Mouse (Mus musculus) adrenal gland, postnatal 4 days (tissue): ENCODE results near the gene Six4. TPM values are rescaled to one million over a fixed set of nuclear protein-coding genes. Genes with fewer than 3 reads are reported as not detected.
"Not testable (repeated sequence)": the region's sequence is repeated elsewhere in the genome, so short reads cannot be mapped to it uniquely, and the experiment has no call there.

Experiments
- DNase-seq, 2 experiments: peaks; one replicate each; pipeline ENCODE4 v3.0.0; 2021 to 2022; ENCODE audit warnings: low spot score in 2 of 2, mixed read lengths in 2 of 2
- long read RNA-seq, 2 experiments: library from polyadenylated mRNA; stranded (forward); transcript quantifications; one replicate each; pipeline ENCODE4 v2.0.0; 2021
- total RNA-seq, 2 experiments: library from RNA; stranded (reverse); gene quantifications; 2 replicates each; pipeline ENCODE4 v1.2.3; 2021

The Six4 gene
- 1 to 10 TPM; 2.9 to 3.7 TPM for total RNA-seq
- long read RNA-seq, experiment 1, result 0 reads
- long read RNA-seq, experiment 2, result 0 reads

DNA sequence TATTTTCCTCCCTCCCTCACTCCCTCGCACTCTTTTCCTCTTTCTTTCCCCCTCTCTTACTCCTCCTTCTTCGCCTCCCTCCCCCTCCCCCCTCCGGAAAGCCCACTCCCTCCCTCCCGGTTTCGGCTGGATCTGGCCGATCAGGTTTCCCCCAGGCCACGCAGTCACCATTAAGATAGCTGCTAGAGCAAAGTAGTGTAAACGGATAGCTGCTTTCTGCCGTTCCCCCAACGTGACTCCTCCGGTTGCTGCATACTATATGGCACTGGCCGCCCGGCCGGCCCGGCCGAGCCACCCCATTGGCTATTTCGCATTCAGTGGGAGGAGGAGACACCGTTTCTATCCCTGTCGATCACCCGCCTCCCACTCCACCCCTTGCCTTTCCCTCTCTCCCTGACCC is at the start of gene Six4:
Gene Six4, minus strand, starts transcription at position 261 of the 400 bp plus-strand sequence.
- peak; percentile 46 to 54 for DNase-seq

DNA sequence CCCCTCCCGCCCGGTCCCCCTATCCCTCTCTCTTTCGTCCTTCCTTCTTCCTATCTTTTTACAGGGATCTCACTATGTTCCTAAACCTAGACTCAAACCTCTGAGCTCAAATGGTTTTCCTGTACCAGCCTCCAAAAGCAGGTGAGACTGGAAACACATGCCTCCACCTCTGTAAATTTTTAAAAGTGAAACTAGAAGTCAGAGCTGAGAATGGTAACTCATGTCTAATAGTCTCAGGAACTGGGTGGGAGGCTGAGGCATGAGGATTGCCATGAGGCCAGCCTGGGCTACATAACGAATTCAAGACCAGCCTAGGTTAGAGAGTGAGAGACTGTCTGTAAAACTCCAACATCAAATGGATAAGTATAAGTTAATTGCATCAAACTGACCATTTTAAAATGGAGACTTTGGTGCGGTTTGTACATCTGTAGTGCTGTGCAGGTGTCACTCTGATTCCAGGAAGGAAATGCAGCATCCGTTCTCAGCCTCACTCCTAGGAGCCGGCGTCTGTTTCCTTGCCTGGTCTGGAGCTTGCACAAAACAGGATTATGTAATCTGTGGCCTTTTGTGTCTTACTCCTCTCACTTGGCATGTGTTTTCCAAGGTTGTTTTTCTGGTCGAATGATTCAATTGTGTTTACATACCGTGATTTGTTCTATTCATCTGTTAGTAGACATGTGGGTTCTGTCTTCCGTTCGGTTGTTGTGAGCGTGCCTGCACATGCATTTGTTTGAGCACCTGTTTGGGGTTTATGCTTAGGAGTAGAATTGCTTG is 49.3 kb upstream of the Six4 start:
- DNase-seq, result no peak

DNA sequence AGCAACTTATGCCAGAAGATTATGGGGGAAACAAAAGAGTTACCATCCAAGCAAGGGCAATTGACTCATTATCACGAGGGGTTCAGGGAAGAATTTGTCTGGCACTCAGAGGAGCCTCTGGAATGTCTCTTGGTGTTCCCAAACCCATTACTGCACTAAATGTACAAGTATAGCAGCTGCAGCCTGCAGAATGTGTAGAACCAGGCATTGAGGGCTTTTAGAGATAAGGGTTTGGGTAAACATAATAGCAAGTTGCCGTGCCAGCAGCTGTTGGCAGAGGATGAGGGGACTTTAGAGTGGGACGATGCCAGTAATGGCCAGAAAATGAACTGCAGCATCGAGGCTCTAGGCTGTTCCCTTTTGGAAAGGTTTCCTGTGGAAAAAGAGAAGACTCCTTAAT is 47.1 kb upstream of the Six4 start:
- DNase-seq, result no peak

DNA sequence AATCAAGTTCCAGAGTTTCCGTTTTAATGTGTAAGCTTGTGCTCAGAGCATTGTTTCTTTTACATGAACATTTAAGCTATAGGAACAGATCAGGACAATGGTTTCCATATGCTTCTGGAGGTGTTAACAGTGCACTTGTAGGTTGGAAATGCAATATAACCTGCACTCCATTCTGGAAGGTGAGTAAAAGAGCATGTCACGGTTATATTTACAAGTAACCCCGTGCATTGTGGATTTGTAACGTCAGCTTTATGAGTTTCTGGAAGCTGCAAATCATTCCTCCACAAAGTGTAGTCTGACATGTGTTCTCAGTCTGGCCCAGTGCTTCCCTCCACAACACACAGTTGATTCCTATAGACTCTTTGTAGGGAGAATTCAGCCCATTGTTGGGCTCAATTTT is 40.9 kb upstream of the Six4 start:
- DNase-seq, result no peak

DNA sequence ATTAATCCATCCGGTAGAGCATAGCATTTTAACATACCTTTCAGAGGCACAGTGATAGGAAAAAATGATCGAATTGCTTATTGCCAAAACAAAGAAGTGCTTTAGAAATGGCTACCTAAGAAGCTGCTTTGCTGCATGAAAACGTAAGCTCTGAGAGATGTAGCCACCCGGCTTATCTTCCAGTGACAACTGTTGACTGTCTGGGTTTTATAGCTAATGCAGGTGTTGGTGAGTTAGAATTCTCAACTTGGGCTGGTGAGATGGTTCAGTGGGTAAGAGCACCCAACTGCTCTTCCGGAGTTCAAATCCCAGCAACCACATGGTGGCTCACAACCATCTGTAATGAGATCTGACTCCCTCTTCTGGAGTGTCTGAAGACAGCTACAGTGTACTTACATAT is 37.8 kb upstream of the Six4 start:
- not testable (repeated sequence) for DNase-seq

DNA sequence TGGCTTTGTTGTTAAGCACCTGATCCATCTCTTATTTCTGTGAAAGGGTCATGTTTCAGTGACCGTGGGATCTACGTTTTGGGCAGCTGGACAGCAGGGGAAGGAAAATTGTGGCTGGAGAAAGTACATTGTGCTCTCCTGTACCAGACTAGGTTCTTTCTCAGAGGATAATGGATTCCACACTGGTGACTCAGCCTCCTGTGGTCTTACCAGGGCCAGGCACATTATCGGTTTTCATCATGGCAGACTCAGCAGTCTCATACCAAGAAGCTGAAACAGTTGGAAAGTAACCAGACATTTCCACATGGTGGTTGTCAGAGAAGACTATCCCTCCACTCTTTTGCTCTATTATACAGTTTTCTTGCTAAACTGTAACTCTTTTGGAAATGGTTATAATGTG is 34.0 kb upstream of the Six4 start:
- no peak for DNase-seq

DNA sequence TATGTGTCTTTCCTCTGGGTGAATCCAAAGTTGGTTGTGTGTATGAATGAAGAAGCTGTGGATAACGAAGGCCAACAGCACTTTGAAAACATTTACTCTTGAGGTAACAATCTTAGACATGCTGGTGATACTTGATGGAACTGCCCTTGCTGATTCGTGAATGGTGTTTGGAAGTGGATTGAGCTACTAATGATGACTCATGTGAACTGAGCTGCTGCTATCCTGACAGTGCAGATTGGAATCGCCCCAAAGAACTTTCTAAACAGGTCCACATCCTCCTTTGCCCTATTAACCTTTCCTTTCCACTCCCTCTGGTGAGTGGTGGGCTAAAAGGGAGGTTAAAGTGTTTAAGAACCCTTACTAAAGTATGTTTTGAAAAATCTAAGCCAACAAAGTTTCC is 27.5 kb upstream of the Six4 start:
- DNase-seq, result no peak

DNA sequence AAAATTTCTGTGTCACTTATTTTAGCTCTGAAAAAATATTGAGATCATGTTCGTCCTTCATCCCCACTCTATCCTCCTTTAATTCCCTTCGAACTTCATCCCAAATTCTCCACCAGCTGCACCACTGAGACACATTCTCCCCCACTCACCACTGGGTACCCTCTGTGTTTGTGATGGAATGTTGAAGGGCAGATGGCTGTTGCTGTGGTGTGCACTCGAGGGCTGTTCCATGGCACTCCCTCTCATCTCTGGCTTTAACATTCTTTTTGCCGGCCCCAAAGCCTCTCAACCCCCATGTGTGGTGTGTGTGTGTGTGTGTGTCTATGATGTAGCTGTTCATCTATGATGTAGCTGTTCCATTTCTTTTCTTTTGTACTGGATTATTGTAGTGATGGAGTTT is 12.0 kb upstream of the Six4 start:
- no peak for DNase-seq

DNA sequence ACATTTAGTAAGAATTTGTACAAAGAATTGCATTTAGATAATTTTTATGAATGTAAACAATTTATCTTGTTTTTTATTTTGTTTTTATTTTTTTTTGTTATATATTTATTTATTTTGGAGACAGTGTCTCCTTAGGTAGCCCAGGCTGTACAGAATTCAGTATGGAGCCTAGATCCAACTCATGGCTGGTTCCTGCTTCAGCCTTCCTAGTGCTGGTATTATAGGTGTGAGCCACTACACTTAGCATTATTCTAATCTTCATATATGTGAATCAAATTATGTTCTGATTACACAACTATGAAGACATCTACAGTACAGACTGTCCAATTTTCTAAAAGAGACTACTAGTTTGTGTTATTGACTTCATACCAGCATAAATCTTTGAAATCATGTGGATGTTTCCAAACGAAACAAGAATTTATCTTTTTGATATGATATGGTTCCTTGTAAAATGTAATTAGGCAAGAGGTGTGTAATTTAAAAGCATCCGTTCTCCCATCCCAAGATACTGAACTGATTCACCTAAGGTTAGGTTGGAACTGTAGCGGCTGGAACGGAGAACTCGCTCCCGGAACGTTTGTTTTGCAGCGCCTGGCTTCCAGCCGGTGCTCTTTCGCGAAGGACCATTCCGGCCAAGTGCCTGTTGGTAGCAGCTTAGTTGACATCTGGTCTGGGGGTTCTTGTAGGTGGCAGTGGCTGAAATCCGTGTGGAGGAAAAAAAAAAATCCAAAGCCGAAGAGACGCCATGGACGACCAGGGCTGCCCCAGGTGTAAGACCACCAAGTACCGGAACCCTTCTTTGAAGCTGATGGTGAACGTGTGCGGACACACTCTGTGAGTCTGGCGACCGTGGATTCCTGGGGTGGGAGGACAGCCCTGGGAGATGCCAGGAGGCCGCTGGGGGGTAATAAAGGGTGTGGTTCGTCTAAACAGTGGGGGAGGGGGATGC is 10.1 kb upstream of the Six4 start, which contains the start of gene Mnat1:
Gene Mnat1, plus strand, starts transcription at position 625 of the 949 bp plus-strand sequence.
- peak; percentile 65 to 76 for DNase-seq

DNA sequence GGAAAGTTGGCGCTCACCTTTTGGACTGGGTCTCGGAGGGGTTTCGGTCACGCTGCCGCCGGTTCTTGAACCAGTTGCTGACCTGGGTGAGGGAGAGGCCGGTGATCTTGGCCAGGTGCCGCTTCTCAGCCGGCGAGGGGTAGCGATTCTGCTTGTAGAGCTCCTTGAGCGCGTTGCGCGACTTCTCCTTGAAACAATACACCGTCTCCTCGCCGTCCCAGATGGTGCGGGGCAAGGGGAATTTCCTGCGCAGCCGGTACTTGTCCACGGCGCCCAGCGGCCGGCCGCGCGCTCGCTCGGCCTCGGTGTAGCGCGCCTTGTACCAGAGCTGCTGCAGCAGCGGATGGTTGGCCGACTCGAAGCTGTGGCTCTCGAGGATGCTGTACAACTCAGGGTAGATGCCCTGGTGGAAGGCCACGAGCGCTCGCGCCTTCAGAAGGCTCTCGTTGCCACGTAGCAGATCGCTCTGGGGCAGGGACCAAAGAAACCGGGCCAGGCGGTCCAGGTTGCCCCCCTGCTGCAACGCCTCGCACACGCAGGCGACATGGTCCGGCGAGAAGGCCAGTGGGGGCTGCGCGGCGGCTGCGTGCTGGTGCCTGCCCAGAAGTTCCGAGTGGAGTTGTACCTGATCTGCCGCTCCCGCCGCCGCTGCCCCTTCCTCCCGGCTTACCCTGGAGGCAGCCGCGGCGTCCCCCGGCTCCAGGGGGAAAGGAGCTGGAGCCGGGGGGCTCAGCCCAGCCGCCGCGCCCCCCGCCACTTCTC is 749 bp downstream of the Six4 start:
- DNase-seq, result peak; percentile 12 to 16

DNA sequence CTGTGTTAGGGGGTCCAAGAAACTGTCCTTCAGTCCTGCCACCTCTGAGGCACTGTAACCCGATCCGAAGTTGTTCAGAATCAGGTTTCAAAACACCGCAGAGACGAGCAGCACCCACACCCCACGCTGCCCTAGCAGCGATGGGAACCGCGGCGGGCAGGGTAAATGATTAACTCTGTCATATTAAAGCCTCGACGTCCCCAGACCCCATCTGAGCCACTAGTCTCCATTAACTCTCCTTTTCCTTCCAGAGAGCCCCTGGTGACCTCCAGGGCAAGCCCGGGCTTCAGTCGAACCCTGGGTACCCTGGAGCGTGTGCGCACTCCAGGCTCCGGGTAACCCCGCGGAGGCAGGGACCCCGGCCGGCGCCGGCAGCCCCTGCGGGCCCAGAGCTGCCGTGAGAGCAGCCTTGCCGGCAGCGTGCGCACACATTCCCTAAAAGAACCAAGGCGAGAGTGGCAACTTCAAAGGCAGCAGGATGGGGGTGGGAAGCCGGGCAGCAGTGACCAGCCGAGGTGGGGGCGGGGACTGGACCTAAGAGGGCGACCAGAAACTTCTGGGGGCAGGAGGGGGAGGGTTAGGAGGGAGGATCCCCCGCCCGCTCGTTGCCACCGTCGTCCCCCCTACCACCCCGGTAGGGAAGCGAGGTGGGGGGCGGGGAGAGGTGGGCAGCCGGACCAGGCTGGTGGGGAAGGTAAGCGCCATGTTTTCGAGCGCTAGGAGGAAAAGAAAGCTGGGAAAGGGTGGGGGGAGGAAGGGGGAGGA is 1.5 kb downstream of the Six4 start:
- DNase-seq, result peak; percentile 6 to 14

DNA sequence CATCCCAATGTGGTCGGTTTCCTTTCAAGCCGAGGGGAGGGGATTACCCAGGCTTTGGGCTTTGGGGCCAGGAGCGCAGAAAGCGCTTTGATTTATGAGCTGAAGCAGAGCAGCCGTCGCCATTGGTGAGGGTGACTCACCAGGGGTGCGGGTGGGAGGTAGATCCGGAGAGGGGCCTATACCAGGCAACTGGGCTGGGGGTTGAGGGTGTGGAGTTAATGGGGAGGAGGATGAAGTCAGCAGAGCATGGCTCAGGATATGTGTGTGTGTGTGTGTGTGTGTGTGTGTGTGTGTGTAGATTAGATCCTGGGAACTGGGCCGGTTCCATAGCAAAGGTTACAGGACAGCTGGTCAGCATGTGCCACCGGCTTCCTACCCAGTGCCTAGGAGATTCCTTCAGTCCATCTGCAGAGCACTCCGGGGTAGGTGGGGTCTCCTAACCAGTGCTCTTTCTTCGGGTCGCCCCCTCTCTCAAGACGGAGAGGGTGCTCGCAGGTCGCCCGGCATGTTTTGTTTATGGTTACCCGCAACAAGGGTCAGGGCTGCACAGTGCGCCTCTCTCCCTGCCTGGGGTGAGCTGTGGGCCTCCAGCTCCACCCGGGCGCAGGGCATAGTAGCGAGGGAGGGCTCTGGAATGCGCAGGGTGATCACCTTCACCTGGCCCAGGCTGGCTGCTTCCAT is 2.7 kb downstream of the Six4 start:
- peak; percentile 4 to 21 for DNase-seq

DNA sequence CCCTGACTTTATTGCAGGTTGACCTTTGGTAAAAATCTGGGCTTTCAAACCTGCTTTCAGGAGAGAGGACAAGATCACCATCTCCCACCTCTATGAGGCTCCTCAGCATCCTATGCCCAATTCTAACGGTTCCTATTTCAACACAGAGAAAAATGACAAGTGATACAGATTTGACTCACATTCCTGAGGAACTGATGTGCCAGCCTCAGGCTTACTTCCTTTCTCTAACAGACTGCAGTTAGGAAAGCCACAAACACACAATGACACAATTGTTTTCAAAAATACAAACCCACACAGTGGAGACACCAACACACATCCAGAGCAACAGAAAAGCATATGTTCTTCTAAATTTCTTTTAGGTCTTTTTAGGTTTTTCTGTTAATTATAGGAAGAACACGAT is 5.4 kb downstream of the Six4 start:
- DNase-seq, result no peak

DNA sequence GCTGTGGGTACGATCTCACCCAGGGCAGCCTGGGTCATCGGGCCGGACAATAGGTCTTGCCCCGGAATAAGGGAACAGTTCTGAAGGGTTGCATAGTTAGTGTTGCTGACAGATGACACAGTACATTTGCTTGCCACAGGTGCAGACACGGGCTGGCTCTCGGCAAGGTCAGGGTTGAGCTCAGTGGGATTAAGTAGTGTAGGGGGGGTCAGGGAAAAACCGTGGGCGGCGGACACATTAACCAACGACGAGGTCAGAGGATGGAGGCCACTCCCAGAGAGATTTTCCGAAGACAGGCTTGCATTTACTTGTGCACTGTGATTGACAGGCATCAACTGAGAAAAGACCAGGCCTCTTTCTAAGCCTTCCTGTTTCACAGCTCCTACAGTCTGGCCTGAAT is 9.5 kb downstream of the Six4 start:
- no peak for DNase-seq

DNA sequence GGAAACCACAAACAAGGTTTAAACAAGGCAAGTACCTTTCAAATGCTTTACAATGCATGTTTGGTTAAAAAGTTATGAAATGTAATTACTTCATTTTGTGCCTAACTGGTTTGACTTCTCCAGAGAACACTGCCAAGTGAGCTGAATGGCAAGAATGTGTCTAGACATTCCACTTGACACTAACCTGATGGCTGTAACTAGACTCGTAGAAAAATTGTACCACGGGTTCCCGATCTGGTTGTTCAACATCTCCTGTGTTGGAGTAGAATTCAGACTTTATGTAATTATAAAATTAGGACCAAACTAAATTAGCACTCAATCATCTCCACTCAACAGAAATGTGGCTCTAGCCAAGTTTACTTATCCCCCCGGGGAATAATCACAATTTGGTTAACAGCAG is 14.7 kb downstream of the Six4 start:
- DNase-seq, result no peak

DNA sequence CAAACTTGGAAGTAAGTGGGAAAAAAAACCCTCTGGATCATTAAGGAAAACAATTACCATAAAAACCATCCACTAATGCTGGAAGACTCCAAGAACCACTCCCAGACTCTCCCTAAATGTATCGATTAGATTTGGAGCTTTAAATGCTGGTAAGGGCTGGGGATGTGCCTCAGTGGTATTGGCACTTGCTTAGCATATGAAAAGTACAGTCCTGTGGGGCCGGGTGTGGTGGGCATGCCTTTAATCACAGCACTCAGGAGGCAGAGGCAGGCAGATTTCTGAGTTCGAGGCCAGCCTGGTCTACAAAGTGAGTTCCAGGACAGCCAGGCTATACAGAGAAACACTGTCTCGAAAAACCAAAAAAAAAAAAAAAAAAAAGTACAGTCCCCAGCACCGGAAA is 17.1 kb downstream of the Six4 start:
- DNase-seq, result not testable (repeated sequence)

DNA sequence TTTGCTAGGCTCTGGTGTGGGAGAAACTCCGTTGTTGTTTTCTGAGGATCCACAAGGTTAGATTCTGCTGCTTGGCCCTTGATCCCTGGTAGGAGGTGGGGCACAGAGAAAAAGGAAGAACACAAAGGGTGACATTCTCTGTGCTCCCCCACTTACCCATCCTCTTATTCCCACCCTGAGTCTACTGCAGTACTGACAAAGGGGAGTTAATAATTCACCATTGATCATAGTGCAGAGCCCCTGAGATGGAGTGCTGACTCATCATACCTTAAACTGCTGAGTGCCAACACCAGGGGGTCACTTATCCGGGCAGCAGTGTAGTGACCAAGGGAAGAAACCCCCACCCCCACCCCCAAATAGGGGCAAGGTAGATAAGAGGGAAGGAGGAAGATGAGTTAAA is 18.7 kb downstream of the Six4 start:
- no peak for DNase-seq

DNA sequence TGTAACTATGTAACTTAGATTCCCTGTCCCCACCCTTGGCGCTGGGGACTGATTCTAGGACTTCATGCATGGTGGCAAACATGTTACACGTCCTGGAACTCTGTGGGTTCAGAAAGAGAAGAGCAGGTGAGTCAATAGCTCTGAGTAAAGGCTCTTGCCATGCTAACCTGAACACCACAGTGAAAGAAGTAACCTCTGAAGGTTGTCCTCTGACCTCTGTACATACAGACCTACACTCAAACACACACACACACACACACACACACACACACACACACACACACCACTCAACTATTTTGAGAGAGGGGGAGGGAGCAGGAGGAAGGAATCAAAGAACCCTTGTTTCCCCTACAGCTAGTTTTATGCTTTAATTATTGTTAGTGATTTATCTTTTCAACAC is 19.1 kb downstream of the Six4 start:
- no peak for DNase-seq

DNA sequence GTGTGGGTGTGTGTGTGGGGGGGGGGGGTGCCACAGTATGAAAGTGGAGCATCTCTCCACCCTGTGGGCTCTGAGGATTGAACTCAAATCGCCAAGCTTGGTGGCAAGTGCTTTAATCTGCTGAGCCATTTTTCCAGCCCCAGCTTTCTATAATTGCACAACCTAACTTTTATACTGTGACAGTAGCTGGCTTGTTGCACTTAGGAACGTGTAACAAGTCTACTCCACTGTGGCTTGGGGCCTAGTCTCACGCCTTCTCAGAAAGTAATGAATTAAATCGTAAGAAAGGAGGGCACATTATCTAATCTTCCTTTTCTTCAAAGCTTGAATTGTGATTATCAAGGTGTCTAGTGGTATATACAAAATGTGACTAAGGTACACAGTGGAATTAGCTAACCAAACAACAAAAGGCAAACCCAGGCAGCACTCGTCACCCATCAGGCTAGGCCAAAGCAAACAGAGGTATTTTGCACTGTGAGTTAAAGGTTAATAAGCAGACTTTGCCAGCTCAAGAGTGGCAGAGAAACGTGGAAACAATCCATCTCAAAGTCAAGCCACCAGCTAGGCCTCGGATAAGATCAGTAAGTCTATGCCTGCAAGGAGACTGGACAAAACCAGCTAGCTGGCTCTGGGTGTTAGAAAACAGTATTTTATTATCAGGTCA is 22.5 kb downstream of the Six4 start:
- no peak for DNase-seq
